8 mouse cellular contexts compared by ENCODE assay signal in genomic region chr4:141722731-141723672, GRCm38 (mm10). TPM values are rescaled to one million over a fixed set of nuclear protein-coding genes. Genes with fewer than 3 reads are reported as not detected.
DNase-seq lines count a peak whose midpoint lies in the region; ATAC-seq and TF ChIP-seq lines count a peak whose summit lies in the region.

Ddi2 (minus strand) TSS chr4:141723419.

- peaks cover 40% of the 10 kb centered on the region for H3K79me2 ChIP-seq in liver, adult 2 months (ENCODE audit: control insufficient read depth, insufficient read depth, low read length)
- peaks cover 48% of the 10 kb centered on the region for H3K79me2 ChIP-seq in myocyte (ENCODE audit: control insufficient read depth, insufficient read depth)

- H3ac ChIP-seq in myocyte (ENCODE audit: control insufficient read depth, insufficient read length): peak within 1 kb of the TSS; percentile 96

- H3K27me3 ChIP-seq in heart, embryonic 10.5 days (ENCODE audit: insufficient read depth, poor library complexity, severe bottlenecking): no peaks in the 10 kb centered on the region
- no peaks in the 10 kb centered on the region for H3K27me3 ChIP-seq in kidney, embryonic 16.5 days (ENCODE audit: insufficient read depth, low read length)
- no peaks in the 10 kb centered on the region for H3K27me3 ChIP-seq in liver, adult 2 months (ENCODE audit: control insufficient read depth, insufficient read depth, low read length)
- no peaks in the 10 kb centered on the region for H3K27me3 ChIP-seq in myocyte (ENCODE audit: control insufficient read depth, insufficient read depth, insufficient read length)
- no peaks in the 10 kb centered on the region for H3K27me3 ChIP-seq in splenic B cell, adult 2 months (ENCODE audit: control insufficient read depth, insufficient read depth, low read length, poor library complexity, severe bottlenecking)

- H3K9ac ChIP-seq in kidney, embryonic 16.5 days (replicated peaks; ENCODE audit: low read length): peak within 1 kb of the TSS; percentile 99
- H3K9ac ChIP-seq in liver, adult 2 months (ENCODE audit: low read depth, low read length): peak within 1 kb of the TSS; percentile 99

- H3K27ac ChIP-seq in bone marrow macrophage, adult 2 months (ENCODE audit: insufficient read depth, low read depth, low read length): peak within 1 kb of the TSS; percentile 85
- H3K27ac ChIP-seq in embryonic fibroblast, embryonic 13.5 days (ENCODE audit: insufficient read depth, low read length): peak within 1 kb of the TSS; percentile 96
- peak within 1 kb of the TSS; percentile 98 for H3K27ac ChIP-seq in heart, embryonic 10.5 days
- H3K27ac ChIP-seq in kidney, embryonic 16.5 days (ENCODE audit: low read length): peak within 1 kb of the TSS; percentile 97
- H3K27ac ChIP-seq in liver, adult 2 months (replicated peaks; ENCODE audit: insufficient read depth, low read depth, low read length): peak within 1 kb of the TSS; percentile 99

- under 1% methylated on average over 94 of the region's 105 CpGs for WGBS in heart, embryonic 10.5 days
- WGBS in kidney, embryonic 16.5 days: 1% methylated on average over 96 of the region's 105 CpGs
- 1% methylated on average over 105 of the region's 105 CpGs for WGBS in liver, adult 2 months

- no peak for TF ChIP-seq POLR2A in bone marrow macrophage, adult 2 months (IDR thresholded peaks at IDR 0.05; ENCODE audit: borderline replicate concordance, low read depth, low read length)
- peak; percentile 82 for TF ChIP-seq POLR2A in embryonic fibroblast, embryonic 13.5 days (IDR thresholded peaks at IDR 0.05; ENCODE audit: low read depth, low read length)
- peak; percentile 92 for TF ChIP-seq POLR2A in liver, adult 2 months (IDR thresholded peaks at IDR 0.05; ENCODE audit: extremely low read depth, insufficient read depth, low read length)
- peak; percentile 87 for TF ChIP-seq POLR2A in myocyte (IDR thresholded peaks at IDR 0.05; ENCODE audit: insufficient read length, low read depth)

- ATAC-seq in kidney, embryonic 16.5 days (ENCODE audit: low FRiP score, low TSS enrichment): peak; percentile 92

- H3K36me3 ChIP-seq in heart, embryonic 10.5 days: peaks cover 12% of the 10 kb centered on the region
- peaks cover 9% of the 10 kb centered on the region for H3K36me3 ChIP-seq in kidney, embryonic 16.5 days (ENCODE audit: insufficient read depth, low read length)
- H3K36me3 ChIP-seq in liver, adult 2 months (ENCODE audit: control insufficient read depth, insufficient read depth, low read length): peaks cover 15% of the 10 kb centered on the region
- H3K36me3 ChIP-seq in myocyte (ENCODE audit: control insufficient read depth, insufficient read depth): peaks cover 10% of the 10 kb centered on the region
- H3K36me3 ChIP-seq in splenic B cell, adult 2 months (ENCODE audit: control insufficient read depth, insufficient read depth, low read length, poor library complexity, severe bottlenecking): no peaks in the 10 kb centered on the region

- H3K9me3 ChIP-seq in heart, embryonic 10.5 days: no peaks in the 10 kb centered on the region
- no peaks in the 10 kb centered on the region for H3K9me3 ChIP-seq in kidney, embryonic 16.5 days (ENCODE audit: low read length)

- peak; percentile 88 for DNase-seq in A20 (ENCODE audit: low read depth, low spot score)
- peak; percentile 94 for DNase-seq in heart, embryonic 10.5 days (ENCODE audit: low spot score)
- no peak for DNase-seq in liver, adult 2 months (ENCODE audit: extremely low read depth, low read depth, low spot score)
- DNase-seq in splenic B cell, adult 2 months (ENCODE audit: low read depth, low spot score): peak; percentile 91

- peak within 1 kb of the TSS; percentile 83 for H3K4me3 ChIP-seq in bone marrow macrophage, adult 2 months (ENCODE audit: insufficient read depth, low read length)
- H3K4me3 ChIP-seq in embryonic fibroblast, embryonic 13.5 days (ENCODE audit: insufficient read depth, low read length): peak within 1 kb of the TSS; percentile 92
- H3K4me3 ChIP-seq in heart, embryonic 10.5 days: peak within 1 kb of the TSS; percentile 100
- H3K4me3 ChIP-seq in kidney, embryonic 16.5 days (ENCODE audit: low read length): peak within 1 kb of the TSS; percentile 98
- peak within 1 kb of the TSS; percentile 96 for H3K4me3 ChIP-seq in liver, adult 2 months (ENCODE audit: insufficient read depth, low read depth, low read length)
- peak within 1 kb of the TSS; percentile 62 for H3K4me3 ChIP-seq in myocyte

- H3K4me1 ChIP-seq in bone marrow macrophage, adult 2 months (ENCODE audit: control insufficient read depth, insufficient read depth, low read length): peaks cover 46% of the 10 kb centered on the region
- peaks cover 9% of the 10 kb centered on the region; the same call in 1 of the 2 replicates for H3K4me1 ChIP-seq in embryonic fibroblast, embryonic 13.5 days (ENCODE audit: control insufficient read depth, insufficient read depth, low read length)
- peaks cover 19% of the 10 kb centered on the region for H3K4me1 ChIP-seq in heart, embryonic 10.5 days
- peaks cover 45% of the 10 kb centered on the region for H3K4me1 ChIP-seq in kidney, embryonic 16.5 days (ENCODE audit: insufficient read depth, low read length)
- peaks cover 40% of the 10 kb centered on the region for H3K4me1 ChIP-seq in liver, adult 2 months (ENCODE audit: control insufficient read depth, insufficient read depth, low read length)

- no peak for TF ChIP-seq CTCF in bone marrow macrophage, adult 2 months (IDR thresholded peaks at IDR 0.05; ENCODE audit: low read depth, low read length)
- TF ChIP-seq CTCF in embryonic fibroblast, embryonic 13.5 days (IDR thresholded peaks at IDR 0.05; ENCODE audit: borderline replicate concordance, insufficient read depth, low read length): no peak
- TF ChIP-seq CTCF in liver, adult 2 months (IDR thresholded peaks at IDR 0.05; ENCODE audit: low read depth, low read length): no peak

- peak within 1 kb of the TSS; percentile 77 for H3K4me2 ChIP-seq in kidney, embryonic 16.5 days (replicated peaks; ENCODE audit: low read depth, low read length)
- peak within 1 kb of the TSS; percentile 96 for H3K4me2 ChIP-seq in myocyte (ENCODE audit: low read depth)

TF ChIP-seq in myocyte, 11 proteins besides CTCF, POLR2A, EP300 and RAD21:
- TF ChIP-seq REST (IDR thresholded peaks at IDR 0.05; ENCODE audit: insufficient read depth, insufficient read length) (no peak), SRF (IDR thresholded peaks at IDR 0.05; ENCODE audit: control insufficient read depth, insufficient read length, low read depth) (no peak), MYOD1 (IDR thresholded peaks at IDR 0.05; ENCODE audit: control insufficient read depth in 1 of 3, insufficient read length in 2 of 3, low read depth in 2 of 3) (peak in 2 of 3 experiments; percentile 4 to 32), POLR2AphosphoS2 (IDR thresholded peaks at IDR 0.05; ENCODE audit: insufficient read length, low read depth) (peak; percentile 83), USF1 (IDR thresholded peaks at IDR 0.05; ENCODE audit: low read depth) (no peak), MYOG (IDR thresholded peaks at IDR 0.05; ENCODE audit: control insufficient read depth in 1 of 3, insufficient read depth in 1 of 3, insufficient read length in 2 of 3, low read depth in 2 of 3) (peak in 2 of 3 experiments; percentile 18 to 41)

RNA-seq across cellular contexts. Expression of gene Ddi2, which starts in this region (rescaled TPM):
- 69.5 and 74.4 TPM in 2 replicates for polyA plus RNA-seq in bone marrow macrophage, adult 2 months (2012; ENCODE audit: insufficient read depth, insufficient read length, missing spikeins)
- 27.6 and 30.9 TPM in 2 replicates for polyA plus RNA-seq in embryonic fibroblast, embryonic 13.5 days (2011; ENCODE audit: insufficient read length, low read depth, missing spikeins)
- 21.4 and 21.5 TPM in 2 replicates for polyA plus RNA-seq in heart, embryonic 10.5 days (2016; fragmentation: Nextera tagmentation; extraction: Ambion mirVana)
- 19.1 and 20.9 TPM in 2 replicates for polyA plus RNA-seq in kidney, embryonic 16.5 days (2015; fragmentation: Nextera tagmentation; extraction: Ambion mirVana)
- total RNA-seq in liver, adult 2 months (2014; rRNA removed): 59.2 and 64.0 TPM in 2 replicates
- polyA plus RNA-seq in liver, adult 2 months (2012; rRNA removed): 51.2 and 55.7 TPM in 2 replicates
- polyA plus RNA-seq in myocyte (2012; fragmentation: generic; extraction: Trizol): 10.6 TPM
